Mouse (Mus musculus): ENCODE data around the gene Izumo2. TPM values are rescaled to one million over a fixed set of nuclear protein-coding genes. Genes with fewer than 3 reads are reported as not detected.
"Not testable (repeated sequence)": the region's sequence is repeated elsewhere in the genome, so short reads cannot be mapped to it uniquely, and the experiment has no call there.

Izumo2 gene
- total RNA-seq, 2 experiments from 2014 or later: not detected

GRCm38 (mm10) chr7:44750950-44751349 is 42.4 kb downstream of the Izumo2 start, which contains the start of gene Zfp473:
Zfp473 (minus strand) TSS chr7:44751050.
- not testable (repeated sequence) for DNase-seq (ENCODE audit: low spot score in 2 of 2)

- no peak for DNase-seq (ENCODE audit: low spot score in 2 of 2)
These were observed 48.6 kb downstream of the Izumo2 start for GRCm38 (mm10) chr7:44757164-44757563.

DNA sequence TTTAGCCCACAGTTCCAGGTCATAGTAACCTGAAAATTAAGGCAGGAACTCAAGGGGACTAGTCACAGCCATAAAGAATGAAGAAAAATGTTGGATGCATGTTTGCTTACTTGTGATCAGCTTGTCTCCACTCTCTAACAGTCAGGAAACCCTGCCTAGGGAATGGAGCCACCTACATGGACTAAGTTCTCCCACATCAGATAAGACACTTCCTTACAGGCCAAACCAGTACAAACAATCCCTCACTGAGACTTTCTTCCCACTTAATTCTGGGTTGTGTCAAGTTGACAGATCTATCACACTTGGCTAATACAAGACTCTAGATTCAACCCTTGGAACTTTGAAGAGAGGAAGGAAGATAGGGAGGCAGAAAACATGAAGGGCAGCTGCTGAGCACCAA is 51.8 kb downstream of the Izumo2 start:
- DNase-seq (ENCODE audit: low spot score in 2 of 2): no peak

DNA sequence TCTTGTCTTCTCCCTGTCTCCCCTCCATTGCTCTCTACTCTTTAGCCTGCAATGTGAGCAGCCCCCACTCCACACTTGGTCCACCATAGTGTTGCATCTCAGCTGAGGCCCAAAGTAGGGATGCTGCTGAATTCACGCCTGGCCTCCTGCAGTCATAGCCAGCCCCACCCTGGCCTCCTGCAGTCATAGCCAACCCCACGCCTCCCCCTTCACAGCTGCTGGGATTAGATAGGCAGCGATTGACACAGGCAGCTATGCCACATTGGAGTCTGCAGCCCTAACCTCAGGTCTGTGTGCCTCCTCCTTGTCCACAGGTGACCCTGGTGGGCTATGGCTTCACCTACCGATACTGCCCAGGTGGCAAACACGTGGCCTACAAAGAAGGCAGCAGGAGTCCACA is 59.6 kb downstream of the Izumo2 start:
- no peak for DNase-seq (ENCODE audit: low spot score in 2 of 2)

Other genes with a start within 250 kb of the Izumo2 start
- gene Aspdh, start 243.4 kb upstream of the Izumo2 start, total RNA-seq (2021): 10 to 100 TPM; 15.0 to 15.4 TPM
- 10 to 100 TPM; 60.7 to 64.3 TPM for gene Josd2, start 240.8 kb upstream of the Izumo2 start, total RNA-seq (2021)
- 100 to 1,000 TPM; 163 to 173 TPM for gene Emc10, start 212.2 kb upstream of the Izumo2 start, total RNA-seq (2021)
- 10 to 100 TPM; 29.8 to 48.4 TPM for gene Fam71e1, start 212.2 kb upstream of the Izumo2 start, total RNA-seq (2021)
- under 1 TPM in 1 of 2 experiments, not detected in 1; 0.10 TPM for gene Mybpc2, start 184.1 kb upstream of the Izumo2 start, total RNA-seq (2021)
- gene Spib, start 176.7 kb upstream of the Izumo2 start, total RNA-seq (2021): not detected
- 1 to 10 TPM; 5.8 to 8.8 TPM for gene Pold1, start 159.9 kb upstream of the Izumo2 start, total RNA-seq (2021)
- gene Nr1h2, start 154.8 kb upstream of the Izumo2 start, total RNA-seq (2021): 10 to 100 TPM; 58.7 to 63.2 TPM
- gene Napsa, start 136.4 kb upstream of the Izumo2 start, total RNA-seq (2021): under 1 TPM in 1 of 2 experiments, not detected in 1; 0.30 TPM
- gene Kcnc3, start 118.1 kb upstream of the Izumo2 start, total RNA-seq (2021): 100 to 1,000 TPM; 146 to 149 TPM
- 10 to 100 TPM; 20.9 to 24.6 TPM for gene Myh14, start 37.9 kb upstream of the Izumo2 start, total RNA-seq (2021)
- gene Vrk3, start 39.7 kb downstream of the Izumo2 start, total RNA-seq (2021): 10 to 100 TPM; 31.8 to 33.4 TPM
- under 1 TPM; 0.24 to 0.25 TPM for gene Zfp473, start 42.3 kb downstream of the Izumo2 start, total RNA-seq (2021)
- gene Nup62, start 107.3 kb downstream of the Izumo2 start, total RNA-seq (2021): 10 to 100 TPM; 29.6 to 36.7 TPM
- gene Il4i1, start 107.6 kb downstream of the Izumo2 start, total RNA-seq (2021): 1 to 10 TPM; 1.5 to 1.8 TPM
- 10 to 100 TPM; 27.3 to 28.4 TPM for gene Atf5, start 107.9 kb downstream of the Izumo2 start, total RNA-seq (2021)
- gene Akt1s1, start 140.2 kb downstream of the Izumo2 start, total RNA-seq (2021): 10 to 100 TPM; 81.6 to 89.7 TPM
- gene Tbc1d17, start 140.3 kb downstream of the Izumo2 start, total RNA-seq (2021): 10 to 100 TPM; 46.2 to 54.2 TPM
- gene Pnkp, start 148.4 kb downstream of the Izumo2 start, total RNA-seq (2021): 10 to 100 TPM; 32.3 to 33.3 TPM
- gene Ptov1, start 161.0 kb downstream of the Izumo2 start, total RNA-seq (2021): 100 to 1,000 TPM; 272 to 295 TPM
- gene Med25, start 184.0 kb downstream of the Izumo2 start, total RNA-seq (2021): 100 to 1,000 TPM; 106 to 111 TPM
- 10 to 100 TPM; 21.0 to 21.4 TPM for gene Fuz, start 187.3 kb downstream of the Izumo2 start, total RNA-seq (2021)
- gene Ap2a1, start 220.8 kb downstream of the Izumo2 start, total RNA-seq (2021): 100 to 1,000 TPM; 310 to 327 TPM
- under 1 TPM in 1 of 2 experiments, not detected in 1; 0.69 TPM for gene Tsks, start 234.5 kb downstream of the Izumo2 start, total RNA-seq (2021)

Data from layer of hippocampus, postnatal 14 days (tissue).